Mouse (Mus musculus): ENCODE data around the gene Rcc2.

The Rcc2 gene

DNA sequence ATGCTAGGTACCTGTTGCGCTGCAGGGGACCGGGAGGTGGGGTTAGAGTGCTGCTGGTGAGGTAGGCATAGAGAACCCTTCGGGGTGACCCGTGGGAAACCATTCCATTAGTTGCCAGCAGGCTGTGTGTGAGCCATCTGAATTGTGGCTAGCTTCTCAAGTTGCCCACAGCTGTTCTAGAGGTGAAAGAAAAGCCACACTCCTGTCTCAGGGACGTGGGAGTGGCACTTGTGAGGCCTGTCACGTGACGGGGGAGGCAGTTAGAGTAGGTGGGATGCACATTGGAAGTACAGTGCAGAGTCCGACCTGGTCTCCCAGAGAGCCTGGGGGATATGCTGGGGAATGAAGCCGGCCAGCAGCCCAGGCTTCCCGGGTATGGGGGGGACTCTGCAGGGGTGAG is 9.3 kb downstream of the Rcc2 start:
- DNase-seq (ENCODE audit: extremely low read depth, low read depth): no peak

DNA sequence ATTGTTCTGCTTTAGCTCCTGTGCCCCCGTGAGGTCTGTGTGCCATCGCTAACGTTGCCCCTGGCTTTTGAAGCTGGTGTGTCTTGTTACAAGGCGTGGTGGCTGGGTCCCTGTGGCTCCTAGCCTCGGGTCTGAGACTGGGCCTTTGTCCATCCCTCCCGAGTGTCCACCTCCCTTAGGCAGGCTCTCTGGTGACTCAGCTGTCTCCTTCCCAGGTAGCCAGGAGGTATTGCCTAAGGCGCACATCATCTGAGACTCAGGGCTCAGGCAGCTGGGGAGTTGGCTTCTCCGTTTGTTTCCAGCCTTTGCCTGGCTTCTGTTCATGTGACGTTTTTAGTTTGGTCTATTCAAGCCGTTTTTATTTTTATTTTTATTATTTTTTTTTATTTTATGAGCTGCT is 10.4 kb downstream of the Rcc2 start:
- no peak for DNase-seq (ENCODE audit: extremely low read depth, low read depth)

DNA sequence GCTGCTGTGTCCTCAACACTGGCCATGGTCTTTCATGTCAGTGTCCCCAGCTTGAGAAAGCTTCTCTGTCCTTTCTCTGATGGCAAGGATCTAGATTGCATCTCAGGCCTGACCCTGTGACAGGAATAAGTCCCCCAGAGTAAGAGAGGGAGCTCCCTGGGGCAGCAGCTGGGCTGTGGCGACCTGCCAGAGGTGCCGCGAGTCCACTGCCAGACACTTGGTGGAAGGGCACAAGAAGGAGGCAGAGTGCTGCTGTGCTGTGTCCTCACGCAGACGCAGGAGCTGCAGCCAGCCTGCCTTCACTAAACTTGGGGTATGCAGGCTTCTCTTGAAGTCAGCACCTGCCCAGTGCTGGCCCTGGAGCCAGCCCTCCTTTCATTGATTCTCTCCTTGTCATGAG is 11.0 kb downstream of the Rcc2 start:
- DNase-seq (ENCODE audit: extremely low read depth, low read depth): no peak

DNA sequence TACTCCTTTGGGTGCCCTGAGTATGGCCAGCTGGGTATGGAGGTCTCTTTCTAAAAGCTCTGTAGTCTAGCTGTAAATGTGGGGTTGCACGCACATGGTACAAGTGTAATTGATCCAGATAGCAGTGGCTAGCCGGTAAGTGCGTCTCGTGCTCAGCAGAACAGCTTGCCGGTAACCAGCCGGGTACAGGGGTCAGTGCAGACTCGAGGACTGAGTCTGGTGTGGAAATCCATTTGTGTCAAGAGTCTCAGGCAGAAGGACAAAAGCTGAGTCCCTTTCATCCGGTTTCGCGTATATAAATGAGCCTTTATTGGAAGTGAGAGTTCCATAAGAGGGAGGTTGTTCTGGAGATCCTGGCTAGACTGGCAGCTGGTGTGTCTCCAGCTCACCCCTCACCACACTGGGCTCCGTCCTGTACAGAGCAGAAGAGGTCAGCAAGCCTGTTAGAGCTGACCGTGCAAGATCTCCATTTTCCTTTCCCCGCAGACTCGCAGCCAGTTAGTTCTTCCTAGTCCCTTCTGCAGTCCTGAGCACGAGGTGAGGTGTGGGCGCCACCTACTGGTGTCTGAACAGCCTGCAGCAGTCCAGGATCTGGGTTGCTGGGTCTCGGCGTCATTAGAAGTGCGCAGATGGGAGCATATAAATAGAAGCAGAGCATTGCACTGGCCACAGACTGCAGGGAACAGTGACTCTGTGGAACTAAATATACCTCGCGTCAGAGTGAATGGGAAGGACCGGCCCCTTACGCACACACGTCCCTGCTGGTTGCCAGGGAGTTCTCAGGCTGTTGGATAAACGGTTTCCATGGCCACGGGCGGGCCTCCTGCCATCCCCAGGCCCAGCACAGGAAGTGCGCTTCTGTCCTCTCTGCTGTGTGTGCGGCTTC is 13.4 kb downstream of the Rcc2 start:
- no peak for DNase-seq (ENCODE audit: extremely low read depth, low read depth)

DNA sequence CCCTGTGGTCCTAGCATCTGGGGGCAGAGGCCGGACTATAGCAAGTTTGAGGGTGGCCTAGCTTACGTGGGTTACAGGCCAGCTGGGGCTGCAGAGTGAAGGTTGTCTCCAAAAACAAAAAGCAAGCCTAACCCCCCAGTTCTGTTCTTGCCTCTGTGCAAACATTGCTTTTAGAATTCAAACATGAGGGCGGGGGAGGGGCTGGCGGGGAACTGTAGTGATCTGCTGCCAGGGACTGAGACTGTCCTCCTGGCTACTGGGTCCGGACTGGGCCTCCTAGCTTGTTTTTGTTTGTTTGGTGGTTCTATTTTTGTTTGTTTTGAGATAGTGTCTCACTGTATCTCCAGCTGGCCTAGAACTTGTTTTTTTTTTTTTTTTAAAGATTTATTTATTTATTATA is 14.2 kb downstream of the Rcc2 start:
- no peak for DNase-seq (ENCODE audit: extremely low read depth, low read depth)

DNA sequence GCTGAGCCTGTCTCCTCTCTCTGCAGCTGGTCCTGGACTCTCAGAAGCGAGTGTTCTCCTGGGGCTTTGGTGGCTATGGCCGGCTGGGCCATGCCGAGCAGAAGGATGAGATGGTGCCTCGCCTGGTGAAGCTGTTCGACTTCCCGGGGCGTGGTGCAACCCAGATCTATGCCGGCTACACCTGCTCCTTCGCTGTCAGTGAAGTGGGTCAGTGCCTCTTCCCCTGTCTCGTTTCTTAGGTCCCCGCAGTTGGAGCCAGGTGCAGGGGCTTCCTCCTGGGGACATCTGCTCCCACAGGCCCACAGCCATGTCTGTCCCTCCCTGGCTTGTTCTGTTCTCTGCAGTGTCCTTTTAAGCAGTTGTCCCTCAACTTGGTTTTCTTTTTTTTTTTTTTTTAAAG is 16.7 kb downstream of the Rcc2 start:
- DNase-seq (ENCODE audit: extremely low read depth, low read depth): no peak

DNA sequence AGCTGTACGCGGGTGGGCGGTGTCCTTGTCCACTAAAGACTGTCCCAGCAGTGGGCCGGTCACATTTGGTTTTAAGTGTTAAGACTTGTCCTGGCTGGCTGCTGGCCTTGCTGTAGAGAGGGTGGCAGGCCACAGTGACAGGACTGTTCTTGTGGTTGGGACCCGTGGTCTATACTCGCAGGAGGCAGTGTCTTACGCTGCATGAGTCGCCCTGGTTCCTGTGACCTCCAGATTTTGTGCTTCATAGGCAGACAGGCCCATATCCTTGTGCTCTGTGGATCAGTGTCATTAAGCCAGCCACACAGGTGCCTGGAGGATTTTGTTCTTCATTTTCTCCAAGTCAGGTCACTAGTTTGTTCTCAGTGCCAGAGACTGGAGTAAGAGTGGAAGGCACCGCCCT is 18.1 kb downstream of the Rcc2 start:
- no peak for DNase-seq (ENCODE audit: extremely low read depth, low read depth)

DNA sequence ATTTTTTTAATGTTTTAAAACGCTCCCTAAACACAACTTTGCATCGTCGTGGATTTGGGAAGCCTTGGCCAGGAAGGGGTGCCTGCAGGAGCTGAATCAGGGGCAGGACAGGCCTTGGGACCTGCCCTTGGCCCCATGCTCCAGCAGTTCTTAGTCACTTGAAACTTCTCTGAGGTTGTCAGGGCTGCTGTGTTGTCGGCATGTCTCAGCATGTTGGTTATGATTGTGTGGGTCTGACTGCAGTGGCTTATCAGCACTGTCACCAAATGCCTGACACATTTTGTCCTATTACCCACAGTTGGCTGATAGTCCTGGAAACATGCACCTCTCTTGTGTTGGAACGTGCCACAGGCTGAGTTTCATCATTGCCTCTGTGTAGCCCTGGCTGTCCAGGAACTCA is 19.8 kb downstream of the Rcc2 start:
- DNase-seq (ENCODE audit: extremely low read depth, low read depth): no peak

DNA sequence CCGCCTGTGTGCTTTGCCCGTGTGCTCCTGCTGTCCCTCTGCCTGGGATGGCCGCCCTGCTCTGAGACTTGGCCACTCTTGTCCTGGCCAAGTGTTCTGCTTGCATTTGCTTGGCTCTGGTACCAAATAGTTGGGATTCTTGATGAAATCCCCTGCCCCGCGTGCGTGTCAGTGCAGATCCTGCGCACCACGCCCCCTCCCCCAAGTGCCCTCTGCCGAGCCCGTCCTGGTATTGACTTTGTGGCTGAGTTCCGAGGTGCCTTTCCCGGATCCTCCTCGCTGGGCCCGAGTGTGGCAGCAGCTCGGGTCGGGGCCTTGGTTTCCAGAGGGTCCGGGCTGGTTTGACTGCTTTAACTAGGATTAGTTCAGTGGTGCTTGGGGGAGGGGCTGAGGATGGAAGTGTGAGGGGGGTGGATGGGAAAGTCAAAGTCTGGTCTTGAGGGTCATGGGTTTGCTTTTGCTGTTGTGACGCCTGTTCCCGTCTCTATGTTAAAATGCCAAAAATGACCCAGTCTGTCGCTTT is 21.7 kb downstream of the Rcc2 start:
- DNase-seq (ENCODE audit: extremely low read depth, low read depth): no peak

DNA sequence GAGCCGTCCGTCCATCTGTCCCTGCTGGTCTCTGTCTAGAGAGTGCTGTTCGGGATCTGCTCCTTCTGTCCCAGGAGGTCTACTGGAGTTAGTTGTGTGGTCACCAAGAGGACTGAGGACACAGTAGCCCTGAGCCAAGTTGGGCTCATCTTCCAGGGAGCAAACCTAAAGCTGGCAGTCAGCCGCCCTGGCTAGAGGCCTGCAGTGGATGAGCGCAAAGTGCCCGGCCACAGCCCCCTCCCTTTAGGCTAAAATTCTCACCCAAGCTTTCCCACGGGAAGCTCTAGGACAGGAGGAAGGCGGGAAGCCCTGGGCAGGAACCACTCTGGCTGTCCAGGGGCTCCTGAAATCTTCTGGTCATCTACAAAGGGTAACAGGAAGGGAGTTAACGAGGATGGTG is 22.4 kb downstream of the Rcc2 start:
- DNase-seq (ENCODE audit: extremely low read depth, low read depth): no peak

DNA sequence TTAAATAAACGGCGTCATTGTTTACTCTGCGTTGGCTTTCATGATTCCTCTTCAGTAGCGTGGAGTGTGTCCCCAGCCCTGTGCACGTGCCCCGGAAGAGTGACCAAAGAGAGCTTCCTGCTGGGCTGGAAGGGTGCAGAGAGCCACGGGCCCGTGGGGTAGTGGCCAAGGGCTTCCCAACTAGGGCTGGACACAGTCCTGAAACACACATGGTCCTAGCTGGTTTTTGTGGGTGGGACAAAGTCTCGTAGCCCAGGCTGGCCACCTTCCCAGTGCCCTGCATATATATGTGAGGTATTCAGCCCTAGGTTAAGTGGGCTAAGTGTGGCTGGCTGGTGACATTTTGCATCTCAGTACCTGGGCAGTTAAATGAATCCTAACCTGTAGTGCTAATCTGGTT is 22.9 kb downstream of the Rcc2 start:
- DNase-seq (ENCODE audit: extremely low read depth, low read depth): no peak

DNA sequence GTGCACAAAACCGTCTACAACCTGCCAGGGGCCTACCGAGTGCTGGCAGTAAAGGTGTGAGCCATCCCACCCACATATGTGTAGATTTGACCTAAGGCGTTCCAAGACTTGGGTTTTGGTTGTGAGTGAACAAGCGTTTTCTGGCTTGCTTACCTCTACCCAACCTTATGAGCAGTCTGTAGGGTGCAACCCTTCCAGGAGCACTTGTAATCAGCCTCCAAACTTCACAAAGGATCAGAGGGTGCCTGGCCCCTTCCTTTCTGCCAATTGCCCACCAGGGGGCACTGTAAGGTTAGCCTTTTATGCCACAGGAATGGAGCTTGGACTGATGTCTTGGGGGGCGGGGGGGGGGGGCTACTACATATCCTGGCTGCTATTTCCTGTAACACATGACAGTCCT is 23.5 kb downstream of the Rcc2 start:
- DNase-seq (ENCODE audit: extremely low read depth, low read depth): no peak

DNA sequence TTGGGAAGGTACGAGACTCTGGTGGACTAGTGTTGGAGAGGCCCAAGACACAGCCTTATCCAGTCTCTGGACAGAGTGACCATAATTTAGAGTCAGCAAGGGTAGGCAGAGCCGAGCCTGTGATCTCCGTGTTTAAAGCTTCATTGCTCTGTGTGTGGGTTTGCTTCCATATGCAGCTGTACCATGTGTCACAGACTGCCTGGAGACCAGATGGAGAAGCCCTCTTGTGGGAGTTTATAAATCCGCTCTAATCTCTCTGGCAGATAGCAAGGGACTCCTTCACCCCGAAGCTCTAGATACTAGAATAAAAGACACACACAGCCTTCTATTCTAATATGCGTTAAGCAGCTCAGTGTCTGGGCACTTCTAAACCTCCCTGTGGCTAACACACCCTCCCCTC is 24.4 kb downstream of the Rcc2 start:
- DNase-seq (ENCODE audit: extremely low read depth, low read depth): no peak

DNA sequence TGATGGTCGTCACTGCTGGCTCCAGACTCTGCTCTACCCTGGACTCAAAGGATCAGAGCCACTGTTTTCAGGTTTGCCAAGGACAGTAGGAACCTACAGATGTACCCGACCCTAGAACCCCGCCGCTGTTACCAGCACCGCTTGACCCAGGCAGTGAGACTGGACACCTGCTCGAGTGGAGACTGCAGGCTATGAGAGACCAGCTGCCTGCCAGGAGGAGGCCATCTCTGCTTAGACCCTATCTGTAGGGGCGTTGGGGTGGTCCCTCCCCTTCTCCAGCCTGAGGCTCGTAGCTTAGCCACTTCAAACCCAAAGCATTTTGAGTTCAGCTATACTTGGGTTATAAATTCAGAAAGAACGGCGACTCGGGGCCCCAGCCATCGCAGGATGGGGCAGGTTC is 26.6 kb downstream of the Rcc2 start:
- no peak for DNase-seq (ENCODE audit: extremely low read depth, low read depth)

DNA sequence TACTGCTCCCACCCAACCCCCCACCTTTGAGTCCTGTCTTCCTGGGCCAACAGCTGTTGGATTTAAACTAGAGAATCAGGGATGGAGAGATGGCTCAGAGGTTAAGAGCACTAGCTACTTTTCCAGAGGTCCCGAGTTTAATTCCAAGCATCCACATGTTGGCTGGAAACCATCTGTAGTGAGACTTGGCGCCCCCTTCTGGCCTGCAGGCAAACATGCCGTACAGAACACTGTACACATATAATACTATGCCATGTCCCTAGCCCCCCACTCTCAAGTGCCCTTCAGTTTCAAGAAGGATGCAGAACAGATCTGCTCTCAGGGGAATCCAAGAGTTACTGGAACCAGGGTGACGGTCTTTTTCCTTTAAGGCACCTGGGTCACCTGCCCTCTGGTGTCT is 31.3 kb downstream of the Rcc2 start:
- no peak for DNase-seq (ENCODE audit: extremely low read depth, low read depth)

DNA sequence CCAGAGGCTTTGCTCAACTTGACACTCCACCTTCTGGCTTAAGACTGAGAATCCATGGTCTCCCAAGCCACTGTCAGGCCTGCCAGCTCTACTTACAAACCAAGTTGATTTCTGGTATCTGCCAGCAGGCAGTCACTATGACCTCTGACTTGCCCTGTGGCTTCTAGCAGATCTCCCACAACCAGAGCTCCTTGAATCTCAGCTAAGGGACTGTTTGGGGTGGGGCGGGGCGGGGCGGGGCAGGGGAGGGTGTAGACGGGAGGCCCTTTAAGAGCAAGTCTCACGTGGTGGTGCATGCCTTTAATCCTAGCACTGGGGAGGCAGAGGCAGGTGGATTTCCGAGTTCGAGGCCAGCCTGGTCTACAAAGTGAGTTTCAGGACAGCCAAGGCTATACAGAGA is 32.5 kb downstream of the Rcc2 start:
- DNase-seq (ENCODE audit: extremely low read depth, low read depth): no peak

DNA sequence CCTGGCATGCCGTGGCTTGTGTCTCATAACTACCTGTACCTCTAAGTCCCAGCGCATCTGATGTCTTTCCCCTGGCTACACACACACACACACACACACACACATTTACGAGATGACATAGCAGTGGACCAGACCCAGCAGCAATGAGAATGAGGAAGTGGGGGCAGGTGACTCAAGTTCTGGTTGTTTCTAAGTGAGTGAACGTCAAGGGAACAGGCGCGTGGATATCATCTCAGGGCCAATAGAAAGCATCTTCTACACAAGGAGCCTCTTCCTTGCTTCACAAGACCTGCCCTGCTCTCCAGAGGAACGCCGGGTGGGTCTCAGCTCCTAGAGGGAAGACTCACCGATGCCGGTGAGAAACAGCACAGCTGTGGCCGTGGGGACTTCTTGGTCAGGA is 40.3 kb downstream of the Rcc2 start:
- DNase-seq (ENCODE audit: extremely low read depth, low read depth): peak; percentile 33

DNA sequence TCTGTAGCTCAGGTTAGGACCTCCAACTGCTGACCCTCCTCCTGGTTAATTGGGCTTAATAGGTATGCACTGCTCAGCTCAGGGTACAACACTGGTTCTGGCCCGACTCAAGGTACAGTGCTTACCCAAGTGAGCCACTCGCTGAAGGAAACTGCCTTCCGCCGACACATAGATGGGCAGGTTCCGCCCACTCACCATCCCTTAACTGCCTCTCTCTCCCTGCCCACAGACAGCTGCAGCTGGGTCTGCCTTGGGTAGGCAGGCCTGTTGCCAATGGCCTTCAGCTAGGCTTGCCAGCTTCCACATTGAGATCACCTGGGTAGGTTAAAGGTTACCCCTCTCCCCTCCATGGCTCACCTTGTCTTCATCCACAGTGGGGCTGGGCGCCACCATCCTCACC is 41.1 kb downstream of the Rcc2 start:
- DNase-seq (ENCODE audit: extremely low read depth, low read depth): no peak

DNA sequence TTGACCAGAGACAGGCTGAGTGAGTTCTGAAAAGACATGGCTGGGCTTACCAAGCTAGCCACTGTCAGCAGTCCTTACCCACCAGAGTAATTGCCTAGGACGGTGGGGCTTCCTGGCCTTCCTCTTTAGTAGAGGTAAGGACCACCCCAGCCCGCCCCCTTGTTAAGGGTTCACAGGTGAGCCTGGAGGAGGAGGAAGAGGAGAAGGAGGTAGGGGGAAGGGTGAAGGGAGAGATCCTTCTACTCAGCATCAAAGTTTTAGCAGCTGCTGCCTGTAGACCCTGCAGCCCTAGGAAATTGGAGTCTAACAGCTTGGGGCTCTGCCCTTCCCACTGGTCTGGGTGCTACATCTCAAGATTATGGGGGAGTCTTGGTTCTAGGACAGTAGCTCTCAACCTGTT is 42.2 kb downstream of the Rcc2 start, which contains the start of gene Padi6:
TSS of gene Padi6 (minus strand) at position 101 of the 400 bp plus-strand sequence.
- no peak for DNase-seq (ENCODE audit: extremely low read depth, low read depth)

DNA sequence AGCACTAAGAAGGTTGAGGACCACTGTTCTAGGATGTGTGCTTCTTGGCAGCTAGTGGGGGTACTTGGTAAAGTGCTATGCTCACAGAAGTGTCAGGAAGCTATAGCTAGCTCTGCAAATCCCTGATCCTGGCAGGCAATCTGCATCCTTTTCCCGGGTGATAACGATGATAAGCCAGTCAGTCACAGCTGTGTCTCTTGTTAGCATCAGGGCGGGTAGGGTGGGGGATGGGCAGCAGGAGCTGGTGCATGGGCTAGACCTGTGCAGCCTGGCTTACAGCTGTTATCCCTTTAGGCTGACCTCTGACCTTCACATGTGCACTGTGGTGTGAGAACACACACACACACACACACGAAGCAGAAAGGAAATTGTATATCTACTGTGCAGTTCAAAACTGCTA is 42.7 kb downstream of the Rcc2 start:
- no peak for DNase-seq (ENCODE audit: extremely low read depth, low read depth)

DNA sequence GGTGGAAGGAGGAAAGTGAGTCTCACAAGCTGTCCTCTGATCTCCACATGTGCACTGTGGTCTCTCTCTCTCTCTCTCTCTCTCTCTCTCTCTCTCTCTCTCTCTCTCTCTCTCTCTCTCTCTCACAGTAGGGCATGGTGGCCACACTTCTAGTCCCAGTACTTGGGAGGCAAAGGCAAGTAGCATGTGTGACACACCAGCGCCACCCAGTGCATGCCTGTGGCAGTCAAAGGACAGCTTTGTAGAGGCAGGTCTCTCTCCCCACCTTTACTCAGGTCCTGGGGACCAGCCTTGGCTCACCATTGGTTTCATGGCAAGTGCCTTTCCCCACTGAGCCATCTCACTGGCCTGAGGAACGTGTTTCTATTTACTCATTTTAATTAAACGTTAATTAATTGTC is 44.3 kb downstream of the Rcc2 start:
- peak; percentile 48 for DNase-seq (ENCODE audit: extremely low read depth, low read depth)

DNA sequence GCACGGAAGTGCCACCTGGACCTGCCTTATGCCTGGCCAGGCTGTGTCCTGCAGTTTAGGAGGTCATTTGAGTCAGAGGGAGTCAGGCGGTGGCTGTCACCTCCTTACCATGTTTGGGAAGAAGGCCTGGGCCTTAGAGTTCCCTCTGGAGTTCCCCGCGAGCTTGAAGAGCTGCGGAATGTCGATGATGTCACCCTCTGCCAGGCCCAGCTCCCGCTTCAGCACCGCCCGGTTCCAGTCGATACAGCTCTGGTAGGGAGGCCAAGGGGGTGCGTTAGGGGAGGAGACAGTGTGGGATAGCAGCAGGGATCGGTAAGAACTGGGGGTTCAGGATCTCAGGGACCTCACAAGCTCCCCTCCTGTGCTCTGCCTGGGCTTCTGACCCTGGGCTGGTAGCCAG is 47.6 kb downstream of the Rcc2 start:
- no peak for DNase-seq (ENCODE audit: extremely low read depth, low read depth)

DNA sequence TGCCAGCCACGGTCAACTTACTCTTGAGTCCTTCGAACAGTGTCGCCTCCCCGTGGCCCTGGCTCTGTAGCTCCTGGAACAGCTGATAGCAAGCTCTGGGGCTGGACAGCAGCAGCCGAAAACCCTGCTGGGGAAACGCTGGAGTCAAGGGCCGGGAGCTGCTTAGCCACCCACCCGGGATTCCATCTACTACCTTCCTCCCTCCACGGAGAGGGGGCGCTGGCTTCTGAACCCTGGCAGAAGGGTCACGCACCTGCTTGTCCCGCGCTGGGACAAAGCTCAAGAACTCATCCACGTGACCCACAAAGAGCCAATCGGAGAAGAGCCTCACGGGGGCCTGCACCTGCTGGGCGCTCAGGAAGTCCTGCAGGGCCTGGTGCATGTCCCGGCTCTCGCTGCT is 50.0 kb downstream of the Rcc2 start:
- DNase-seq (ENCODE audit: extremely low read depth, low read depth): no peak
